Mouse (Mus musculus) limb, embryonic 14.5 days (tissue): ENCODE measurements around the gene Olfm2. TPM values are rescaled to one million over a fixed set of nuclear protein-coding genes. Genes with fewer than 3 reads are reported as not detected.

Experiments
- ATAC-seq: fragments of 200-750 bp; cut with Nextera tagmentation; 2 replicates; pipeline ENCODE4 v1.8.0; 2017; ENCODE audit warnings: low read depth, moderate number of reproducible peaks, moderate TSS enrichment; ENCODE audit not compliant: low FRiP score
- DNase-seq: peaks from one replicate; pipeline ENCODE4 v3.0.0-alpha.2; 2015; ENCODE audit warnings: low spot score
- H3K27ac ChIP-seq: fragments of 300-500 bp; sonication (generic); replicated peaks from 2 replicates; pipeline ENCODE4 v1.5.1; 2014; ENCODE audit warnings: low read depth, mild to moderate bottlenecking, low read length, moderate library complexity, mixed read lengths
- H3K27me3 ChIP-seq: fragments of 300-500 bp; sonication (generic); 2 replicates; pipeline ENCODE4 v1.6.1; 2014; ENCODE audit warnings: low read length, mixed read lengths; ENCODE audit not compliant: control insufficient read depth, insufficient read depth
- H3K36me3 ChIP-seq: fragments of 300-500 bp; sonication (generic); 2 replicates; pipeline ENCODE4 v1.6.1; 2014; ENCODE audit warnings: mild to moderate bottlenecking, low read length, moderate library complexity, mixed read lengths; ENCODE audit not compliant: control insufficient read depth, insufficient read depth
- H3K4me1 ChIP-seq: fragments of 300-500 bp; sonication (generic); 2 replicates; pipeline ENCODE4 v1.6.1; 2014; ENCODE audit warnings: antibody characterized with exemption, low read length, mixed read lengths; ENCODE audit not compliant: control insufficient read depth, insufficient read depth
- H3K4me2 ChIP-seq: fragments of 300-500 bp; sonication (generic); replicated peaks from 2 replicates; pipeline ENCODE4 v1.6.1; 2014; ENCODE audit warnings: low read depth, mild to moderate bottlenecking, low read length, moderate library complexity; ENCODE audit not compliant: severe bottlenecking
- H3K4me3 ChIP-seq: fragments of 300-500 bp; sonication (generic); replicated peaks from 2 replicates; pipeline ENCODE4 v1.5.1; 2014; ENCODE audit warnings: low read length
- H3K9ac ChIP-seq: fragments of 300-500 bp; sonication (generic); 2 replicates; pipeline ENCODE4 v1.6.1; 2014; ENCODE audit warnings: mild to moderate bottlenecking, low read depth, low read length, moderate library complexity; ENCODE audit not compliant: severe bottlenecking
- H3K9me3 ChIP-seq: fragments of 300-500 bp; sonication (generic); 2 replicates; pipeline ENCODE4 v1.6.1; 2016; ENCODE audit warnings: low read length; ENCODE audit not compliant: control insufficient read depth
- POLR2A ChIP-seq: fragments of 200-500 bp; IDR thresholded peaks from 2 replicates; pipeline ENCODE4 v1.8.0; 2012; ENCODE audit warnings: inconsistent platforms, mild to moderate bottlenecking, moderate library complexity, borderline replicate concordance; ENCODE audit not compliant: insufficient read depth, insufficient read length; ENCODE audit errors: extremely low read depth
- WGBS: fragments of 180-500 bp; shearing (Covaris S2); extraction: QIAGEN DNeasy Blood & Tissue Kit; methylation state at CpG from one replicate; pipeline ENCODE4 v1.1.7; 2014; 5-methylcytosine and 5-hydroxymethylcytosine counted together
- polyA plus RNA-seq, 2 experiments: library from polyadenylated mRNA; depleted of rRNA in 1 of 2; stranded (reverse) in 1 of 2; unstranded in 1 of 2; fragments of >200 nt; fragmentation: Nextera tagmentation in 1 of 2; extraction: Ambion mirVana in 1 of 2; gene quantifications; 2 replicates each; pipeline versions ENCODE4 v1.2.1 to v1.2.3; 2012 to 2014

Olfm2 gene
- polyA plus RNA-seq, 2 experiments = 4.8 to 6.9 TPM

- Histone ChIP-seq H3K36me3 (no peaks in the 10 kb centered on the region), H3K4me2 (no peak overlapping the region), H3K4me3 (no peak overlapping the region), H3K9me3 (no peaks in the 10 kb centered on the region), H3K27me3 (no peaks in the 10 kb centered on the region), H3K27ac (no peak overlapping the region), H3K4me1 (no peaks in the 10 kb centered on the region), H3K9ac (no peak overlapping the region)
- no peak for TF ChIP-seq POLR2A
- ATAC-seq (no peak), DNase-seq (no peak)
- whole genome bisulfite sequencing = 40% methylated on average over 11 of the region's 11 CpGs
Observed at GRCm38 (mm10) chr9:20713478-20713987, 32.6 kb downstream of the Olfm2 start.

- TF ChIP-seq POLR2A = no peak
- 66% methylated on average over 5 of the region's 5 CpGs for WGBS
- no peak overlapping the region for H3K27ac ChIP-seq
Observed at GRCm38 (mm10) chr9:20712934-20713477, 33.1 kb downstream of the Olfm2 start.

DNA sequence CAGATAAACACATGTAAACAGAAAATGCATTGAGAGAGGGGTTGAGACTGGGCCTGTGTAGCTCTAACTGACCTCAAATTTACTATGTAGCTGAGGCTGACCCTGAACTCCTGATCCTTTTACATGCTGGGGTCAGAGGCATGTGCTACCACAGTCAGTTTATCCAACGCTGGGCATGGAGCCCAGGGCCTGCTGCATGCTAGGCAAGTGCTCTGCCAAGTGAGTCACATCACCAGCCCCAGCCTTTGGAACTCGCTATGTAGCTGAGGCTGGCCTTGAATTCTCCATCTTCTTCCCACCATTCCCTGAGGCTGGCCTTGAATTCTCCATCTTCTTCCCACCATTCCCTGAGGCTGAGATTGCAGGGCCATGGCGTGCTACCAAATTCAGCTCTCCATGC is 35.7 kb downstream of the Olfm2 start:
- Histone ChIP-seq H3K9me3 (no peaks in the 10 kb centered on the region), H3K27ac (no peak overlapping the region), H3K4me3 (no peak overlapping the region), H3K36me3 (no peaks in the 10 kb centered on the region), H3K4me1 (no peaks in the 10 kb centered on the region), H3K9ac (no peak overlapping the region), H3K27me3 (no peaks in the 10 kb centered on the region), H3K4me2 (no peak overlapping the region)
- no peak for TF ChIP-seq POLR2A
- 82% methylated on average over 3 of the region's 3 CpGs for WGBS
- no peak for ATAC-seq
- DNase-seq = no peak

More at GRCm38 (mm10) chr9:20712934-20713477, 33.1 kb downstream of the Olfm2 start:
- Histone ChIP-seq H3K4me2 (no peak overlapping the region), H3K9ac (no peak overlapping the region), H3K27me3 (no peaks in the 10 kb centered on the region), H3K4me3 (no peak overlapping the region), H3K36me3 (no peaks in the 10 kb centered on the region), H3K9me3 (no peaks in the 10 kb centered on the region), H3K4me1 (no peaks in the 10 kb centered on the region)
- no peak for ATAC-seq
- DNase-seq = no peak

- H3K4me1 ChIP-seq = no peaks in the 10 kb centered on the region
- DNase-seq = no peak
- WGBS = 9% methylated on average over 4 of the region's 4 CpGs
- no peak for TF ChIP-seq POLR2A
- H3K27me3 ChIP-seq = no peaks in the 10 kb centered on the region
- no peak for ATAC-seq
- no peak overlapping the region for H3K9ac ChIP-seq
- H3K9me3 ChIP-seq = no peaks in the 10 kb centered on the region
- no peak overlapping the region for H3K4me3 ChIP-seq
- H3K36me3 ChIP-seq = no peaks in the 10 kb centered on the region
- no peak overlapping the region for H3K27ac ChIP-seq
- no peak overlapping the region for H3K4me2 ChIP-seq
Observed at GRCm38 (mm10) chr9:20705981-20706380, 40.2 kb downstream of the Olfm2 start.

DNA sequence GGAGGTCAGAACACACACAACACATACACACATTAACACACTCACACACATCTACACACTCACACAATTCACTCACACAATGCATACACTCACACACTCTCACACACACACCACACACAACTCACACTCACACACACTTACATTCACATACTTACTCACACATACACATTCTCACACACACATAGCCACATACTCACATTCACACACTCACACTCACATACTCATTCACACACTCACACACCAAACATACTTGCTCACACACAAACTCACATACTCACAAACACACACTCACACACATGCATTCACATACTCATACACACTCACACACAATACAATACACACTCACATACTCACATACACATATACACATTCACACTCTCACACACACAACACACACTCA is 40.7 kb downstream of the Olfm2 start:
- no peaks in the 10 kb centered on the region for H3K9me3 ChIP-seq
- no peak overlapping the region for H3K9ac ChIP-seq
- TF ChIP-seq POLR2A = no peak
- no peak for ATAC-seq
- no peak for DNase-seq
- H3K27ac ChIP-seq = no peak overlapping the region
- H3K4me3 ChIP-seq = no peak overlapping the region
- H3K4me1 ChIP-seq = no peaks in the 10 kb centered on the region
- no peaks in the 10 kb centered on the region for H3K36me3 ChIP-seq
- no peak overlapping the region for H3K4me2 ChIP-seq
- H3K27me3 ChIP-seq = no peaks in the 10 kb centered on the region

- no peaks in the 10 kb centered on the region for H3K27me3 ChIP-seq
- ATAC-seq (no peak), DNase-seq (no peak)
- H3K4me1 ChIP-seq = no peaks in the 10 kb centered on the region
- 66% methylated on average over 8 of the region's 8 CpGs for WGBS
- H3K9me3 ChIP-seq = no peaks in the 10 kb centered on the region
- H3K4me3 ChIP-seq = no peak overlapping the region
- H3K4me2 ChIP-seq = no peak overlapping the region
- no peak overlapping the region for H3K27ac ChIP-seq
- no peaks in the 10 kb centered on the region for H3K36me3 ChIP-seq
- no peak for TF ChIP-seq POLR2A
- H3K9ac ChIP-seq = no peak overlapping the region
Observed at GRCm38 (mm10) chr9:20703832-20704380, 42.2 kb downstream of the Olfm2 start.
